Mouse (Mus musculus) CH12.LX (cell line): ENCODE results near the gene Atp1a1. TPM values are rescaled to one million over a fixed set of nuclear protein-coding genes. Genes with fewer than 3 reads are reported as not detected.

ENCODE experiments used
- DNase-seq: peaks from one replicate; pipeline ENCODE4 v3.0.0-alpha.2; 2013; ENCODE audit errors: extremely low read depth
- H3K27ac ChIP-seq: 2 replicates; pipeline ENCODE4 v1.5.1; 2012; ENCODE audit warnings: low read depth, mild to moderate bottlenecking, control low read depth, moderate library complexity; ENCODE audit not compliant: insufficient read depth
- H3K27me3 ChIP-seq: replicated peaks from 2 replicates; pipeline ENCODE3; 2012; ENCODE audit warnings: inconsistent platforms
- H3K36me3 ChIP-seq, 2 experiments: replicated peaks in 1 of 2; 2 replicates each; pipeline versions ENCODE3 to v1.6.1; 2012; ENCODE audit warnings: inconsistent platforms in 1 of 2, low read length in 1 of 2, mild to moderate bottlenecking in 1 of 2, mixed read lengths in 1 of 2, moderate library complexity in 1 of 2; ENCODE audit not compliant: control insufficient read depth in 1 of 2, insufficient read depth in 1 of 2
- H3K4me1 ChIP-seq, 2 experiments: 2 replicates each; pipeline ENCODE4 v1.6.1; 2012; ENCODE audit warnings: inconsistent platforms in 1 of 2, moderate library complexity in 1 of 2; ENCODE audit not compliant: insufficient read depth in 2 of 2, control insufficient read depth in 1 of 2
- H3K4me2 ChIP-seq: 2 replicates; pipeline ENCODE4 v1.6.1; 2012; ENCODE audit warnings: low read depth, mild to moderate bottlenecking, control low read depth; ENCODE audit not compliant: poor library complexity, insufficient read depth, severe bottlenecking
- H3K4me3 ChIP-seq, 3 experiments: fragments of 150-350 bp in 1 of 3; sonication (generic) in 1 of 3; replicated peaks in 1 of 3; 2 replicates each; pipeline versions ENCODE3 to v1.5.1; 2011 to 2012; ENCODE audit warnings: low read depth in 2 of 3, low read length in 2 of 3, mild to moderate bottlenecking in 2 of 3, moderate library complexity in 2 of 3, control low read depth in 1 of 3, improper control_type of control experiment in 1 of 3, inconsistent platforms in 1 of 3, mixed read lengths in 1 of 3; ENCODE audit not compliant: poor library complexity in 1 of 3
- H3K79me2 ChIP-seq: replicated peaks from 2 replicates; pipeline ENCODE4 v1.6.1; 2012; ENCODE audit warnings: mild to moderate bottlenecking, moderate library complexity; ENCODE audit not compliant: control insufficient read depth, poor library complexity, insufficient read depth, severe bottlenecking; ENCODE audit errors: extremely low read depth
- H3K9ac ChIP-seq: 2 replicates; pipeline ENCODE4 v1.6.1; 2012; ENCODE audit warnings: low read depth, mild to moderate bottlenecking, control low read depth, moderate library complexity; ENCODE audit not compliant: insufficient read depth
- H3K9me3 ChIP-seq: replicated peaks from 2 replicates; pipeline ENCODE3; 2012; ENCODE audit warnings: low read length, inconsistent platforms, mixed read lengths
- CHD1 ChIP-seq: IDR thresholded peaks from 2 replicates; pipeline ENCODE4 v1.6.1; 2012; ENCODE audit warnings: low read depth, low read length, improper control_type of control experiment, inconsistent platforms
- CTCF ChIP-seq, 2 experiments: IDR thresholded peaks in 1 of 2; conservative IDR thresholded peaks in 1 of 2; 2 replicates each; pipeline ENCODE4 v1.5.1; 2011 to 2012; ENCODE audit warnings: low read depth in 2 of 2, low read length in 2 of 2, improper control_type of control experiment in 1 of 2, inconsistent platforms in 1 of 2, mild to moderate bottlenecking in 1 of 2, moderate library complexity in 1 of 2
- E2F4 ChIP-seq: IDR thresholded peaks from 2 replicates; pipeline ENCODE4 v1.6.1; 2011; ENCODE audit warnings: low read depth, low read length, improper control_type of control experiment; ENCODE audit not compliant: insufficient replicate concordance
- GABPA ChIP-seq: IDR thresholded peaks from 2 replicates; pipeline ENCODE4 v1.6.1; 2012; ENCODE audit warnings: low read depth, low read length, improper control_type of control experiment, inconsistent platforms; ENCODE audit not compliant: insufficient replicate concordance
- HCFC1 ChIP-seq: IDR thresholded peaks from 2 replicates; pipeline ENCODE4 v1.6.1; 2012; ENCODE audit warnings: low read depth, mild to moderate bottlenecking, inconsistent platforms, low read length, improper control_type of control experiment
- IRF4 ChIP-seq: IDR thresholded peaks from 2 replicates; pipeline ENCODE4 v1.6.1; 2014; ENCODE audit warnings: low read depth, mild to moderate bottlenecking, inconsistent platforms, low read length, improper control_type of control experiment
- MAFK ChIP-seq: IDR thresholded peaks from 2 replicates; pipeline ENCODE4 v1.6.1; 2011; ENCODE audit warnings: low read length, improper control_type of control experiment; ENCODE audit not compliant: insufficient replicate concordance
- MXI1 ChIP-seq: IDR thresholded peaks from 2 replicates; pipeline ENCODE4 v1.6.1; 2011; ENCODE audit warnings: mild to moderate bottlenecking, low read depth, low read length, improper control_type of control experiment
- NRF1 ChIP-seq: IDR thresholded peaks from 2 replicates; pipeline ENCODE4 v1.6.1; 2014; ENCODE audit warnings: low read depth, mild to moderate bottlenecking, inconsistent platforms, low read length, improper control_type of control experiment, moderate library complexity
- PAX5 ChIP-seq: IDR thresholded peaks from 2 replicates; pipeline ENCODE4 v1.6.1; 2012; ENCODE audit warnings: low read length, inconsistent platforms, mixed read lengths
- RCOR1 ChIP-seq: conservative IDR thresholded peaks from 2 replicates; pipeline ENCODE4 v1.6.1; 2012; ENCODE audit warnings: low read depth, mild to moderate bottlenecking, inconsistent platforms, low read length, improper control_type of control experiment
- SIN3A ChIP-seq: IDR thresholded peaks from 2 replicates; pipeline ENCODE4 v1.6.1; 2012; ENCODE audit warnings: low read length, improper control_type of control experiment, inconsistent platforms
- SMC3 ChIP-seq: IDR thresholded peaks from 2 replicates; pipeline ENCODE4 v1.6.1; 2011; ENCODE audit warnings: low read depth, low read length, improper control_type of control experiment
- TBP ChIP-seq: conservative IDR thresholded peaks from 2 replicates; pipeline ENCODE4 v1.6.1; 2011; ENCODE audit warnings: low read depth, low read length, improper control_type of control experiment
- TCF12 ChIP-seq: IDR thresholded peaks from 2 replicates; pipeline ENCODE4 v1.6.1; 2014; ENCODE audit warnings: low read depth, mild to moderate bottlenecking, inconsistent platforms, low read length, improper control_type of control experiment
- UBTF ChIP-seq: IDR thresholded peaks from 2 replicates; pipeline ENCODE4 v1.6.1; 2012; ENCODE audit warnings: low read depth, mild to moderate bottlenecking, inconsistent platforms, low read length, improper control_type of control experiment, moderate library complexity
- USF1 ChIP-seq: IDR thresholded peaks from 2 replicates; pipeline ENCODE4 v1.6.1; 2014; ENCODE audit warnings: low read depth, mild to moderate bottlenecking, inconsistent platforms, low read length, improper control_type of control experiment
- ZNF384 ChIP-seq: IDR thresholded peaks from 2 replicates; pipeline ENCODE4 v1.6.1; 2012; ENCODE audit warnings: low read depth, low read length, improper control_type of control experiment, inconsistent platforms
- dilution Hi-C: fragments of 300-500 bp; cut with MboI; formaldehyde crosslinking; loops from 2 replicates; pipeline ENCODE4 v1.14.3; 2020; ENCODE audit warnings: low sequenced_read_pairs; ENCODE audit not compliant: extremely low pct_unique_long_range_greater_than_20kb, extremely low pct_ligation_motif_present
- in situ Hi-C: fragments of 300-500 bp; cut with MboI; formaldehyde crosslinking; loops from 3 replicates; pipeline ENCODE4 v1.14.3; 2019; ENCODE audit warnings: low sequenced_read_pairs, low pct_ligation_motif_present, low pct_unique_long_range_greater_than_20kb, mixed read lengths
- polyA plus RNA-seq: library from polyadenylated mRNA; unstranded; fragments of >175 nt; gene quantifications from 2 replicates; pipeline ENCODE4 v1.2.1, GENCODE M21; 2012; ENCODE audit warnings: low read depth; ENCODE audit not compliant: insufficient read length
- total RNA-seq, 2 experiments: library from RNA; depleted of rRNA; stranded (reverse); fragments of 300-350 nt in 1 of 2; fragments of >200 nt in 1 of 2; gene quantifications; 2 replicates each; pipeline ENCODE4 v1.2.3; 2012 to 2014

Gene Atp1a1
- total and polyA plus RNA-seq, 3 experiments: 215 to 337 (median 219) TPM

- no peak for DNase-seq
- no peaks in the 10 kb centered on the region for H3K79me2 ChIP-seq
- no peaks in the 10 kb centered on the region for H3K27me3 ChIP-seq
- H3K36me3 ChIP-seq: peaks cover 43 to 55% of the 10 kb centered on the region in 2 experiments
- no peak overlapping the region for H3K4me2 ChIP-seq
- dilution Hi-C loops (no loop called here), in situ Hi-C loops (no loop called here)
- no peak overlapping the region for H3K4me3 ChIP-seq
- no peaks in the 10 kb centered on the region for H3K9me3 ChIP-seq
- no peak overlapping the region for H3K9ac ChIP-seq
- H3K4me1 ChIP-seq: no peaks in the 10 kb centered on the region
- no peak for TF ChIP-seq IRF4
- no peak for TF ChIP-seq MAFK
- TF ChIP-seq MXI1: no peak
- no peak for TF ChIP-seq ZNF384
- no peak for TF ChIP-seq RCOR1
- TF ChIP-seq E2F4: no peak
- no peak for TF ChIP-seq GABPA
- no peak overlapping the region for H3K27ac ChIP-seq
Observed at GRCm38 (mm10) chr3:101574463-101575193, 29.9 kb downstream of the Atp1a1 start.

GRCm38 (mm10) chr3:101572991-101573390 lies 31.5 kb downstream of the Atp1a1 start:
- DNase-seq: no peak
- dilution Hi-C loops (no loop called here), in situ Hi-C loops (no loop called here)
- Histone ChIP-seq H3K79me2 (no peaks in the 10 kb centered on the region), H3K36me3 (peaks cover 27 to 39% of the 10 kb centered on the region in 2 experiments), H3K4me2 (no peak overlapping the region), H3K27me3 (no peaks in the 10 kb centered on the region), H3K27ac (no peak overlapping the region), H3K4me3 (no peak overlapping the region), H3K9ac (no peak overlapping the region), H3K9me3 (no peaks in the 10 kb centered on the region), H3K4me1 (no peaks in the 10 kb centered on the region)
- no peak for TF ChIP-seq E2F4
- TF ChIP-seq UBTF: no peak
- no peak for TF ChIP-seq TCF12
- TF ChIP-seq IRF4: no peak
- no peak for TF ChIP-seq SIN3A
- TF ChIP-seq HCFC1: no peak
- no peak for TF ChIP-seq CTCF (conservative IDR thresholded peaks at IDR 0.05 in 1 of 2, IDR thresholded peaks at IDR 0.05 in 1 of 2; ENCODE audit: low read depth in 2 of 2, low read length in 2 of 2)

- TF ChIP-seq SMC3 (no peak), TBP (no peak), RCOR1 (no peak), MXI1 (no peak), PAX5 (no peak), TCF12 (no peak), USF1 (no peak), GABPA (no peak), NRF1 (no peak), MAFK (no peak), CHD1 (no peak)
- H3K79me2 ChIP-seq: no peaks in the 10 kb centered on the region
- H3K4me2 ChIP-seq: no peak overlapping the region
- no peaks in the 10 kb centered on the region for H3K4me1 ChIP-seq
- in situ Hi-C loops: no loop called here
- no peak for DNase-seq
- no peaks in the 10 kb centered on the region for H3K9me3 ChIP-seq
- peaks cover 19 to 31% of the 10 kb centered on the region in 2 experiments for H3K36me3 ChIP-seq
- no peak overlapping the region for H3K9ac ChIP-seq
- no peak overlapping the region for H3K27ac ChIP-seq
- no peak overlapping the region for H3K4me3 ChIP-seq
- dilution Hi-C loops: no loop called here
- H3K27me3 ChIP-seq: no peaks in the 10 kb centered on the region
Observed at GRCm38 (mm10) chr3:101572174-101572626, 32.3 kb downstream of the Atp1a1 start.
